Mouse (Mus musculus): ENCODE measurements at regions not wholly inside any gene's neighbourhood (a gene's known extent, or its start where the extent isn't known, plus 50 kb on each side); places are given as distances from the start of the nearest gene placed in this dataset.

- TF ChIP-seq MXI1 (IDR thresholded peaks at IDR 0.05; ENCODE audit: low read depth, low read length): no peak
- no peak for TF ChIP-seq CTCF (conservative IDR thresholded peaks at IDR 0.05 in 1 of 2, IDR thresholded peaks at IDR 0.05 in 1 of 2; ENCODE audit: low read depth in 2 of 2, low read length in 2 of 2)
These were observed 123.8 kb upstream of the Egfl6 start for GRCm38 (mm10) chrX:166709306-166709705.

All from CH12.LX (cell line).